Mouse (Mus musculus) megakaryocyte progenitor cell, adult 5-6 weeks (primary cell): ENCODE results near the gene Gm6040. TPM values are rescaled to one million over a fixed set of nuclear protein-coding genes. Genes with fewer than 3 reads are reported as not detected.

Experiments
- ATAC-seq: replicated peaks from 2 replicates; pipeline ENCODE4 v1.8.0; 2016; ENCODE audit warnings: mild to moderate bottlenecking, moderate TSS enrichment, inconsistent platforms; ENCODE audit not compliant: poor library complexity
- total RNA-seq, 2 experiments: library from RNA; stranded (forward) in 1 of 2; stranded (reverse) in 1 of 2; fragments of 157-497, 149-512 nt in 1 of 2; fragments of 200-1000 nt in 1 of 2; gene quantifications; 2 replicates each; pipeline versions ENCODE4 v1.2.3 to v1.2.4; 2015 to 2017

Gene Gm6040
- total RNA-seq (2015) (not detected in 2 replicates), total RNA-seq (2017) (not detected in 2 replicates)

GRCm38 (mm10) chr8:20921971-20922370 is at the start of gene Gm6040:
Gm6040 (minus strand) TSS chr8:20922071.
- no peak for ATAC-seq

DNA sequence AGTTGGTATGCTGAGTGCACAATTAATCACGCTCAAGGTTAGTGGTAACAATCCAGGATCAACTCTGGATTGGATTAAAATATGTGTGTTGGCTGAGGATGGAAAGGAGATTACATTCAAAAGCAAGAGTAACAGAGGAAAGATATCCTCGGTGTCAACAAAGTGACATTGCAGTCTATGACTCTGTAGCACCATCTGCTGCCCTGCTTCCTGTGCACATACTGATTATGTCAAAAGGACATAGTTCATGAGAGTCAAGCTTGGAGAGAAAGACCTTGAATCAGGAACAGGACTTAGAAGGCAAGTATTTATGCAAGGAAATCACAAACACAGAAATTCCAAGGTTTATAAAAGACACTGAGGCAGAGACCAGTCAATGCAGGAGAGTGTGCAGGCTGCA is 42.7 kb upstream of the Gm6040 start:
- no peak for ATAC-seq

GRCm38 (mm10) chr8:20944610-20945009 is 22.7 kb upstream of the Gm6040 start, which contains the start of gene AY761185:
AY761185 (minus strand) TSS chr8:20944710.
- no peak for ATAC-seq

- peak; percentile 66; the same call in 1 of the 2 replicates for ATAC-seq
Measured at GRCm38 (mm10) chr8:20912288-20912687, 9.6 kb downstream of the Gm6040 start.

DNA sequence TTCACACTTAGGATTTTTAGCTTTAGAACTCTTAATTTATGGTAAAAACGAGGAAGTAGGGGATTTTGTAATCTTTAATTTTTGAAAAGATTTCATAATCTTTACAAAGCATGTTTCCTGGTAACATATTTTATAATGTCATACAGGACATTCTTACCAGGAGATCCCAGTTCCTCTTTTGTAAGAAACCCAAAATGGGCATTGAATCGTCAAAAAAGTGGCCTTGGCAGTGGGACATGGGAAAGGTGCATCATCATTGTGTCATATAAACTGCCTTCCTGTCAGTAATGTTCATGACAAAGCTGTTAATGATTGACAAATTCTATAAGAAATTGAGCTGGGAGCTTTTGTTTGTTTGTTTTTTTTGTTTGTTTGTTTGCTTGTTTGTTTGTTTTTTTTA is 13.6 kb downstream of the Gm6040 start:
- ATAC-seq, result peak; percentile 95

GRCm38 (mm10) chr8:20907119-20907518 is 14.8 kb downstream of the Gm6040 start:
- 0 out of 2 replicates have a peak, but pooled peaks have one; percentile 64 for ATAC-seq

DNA sequence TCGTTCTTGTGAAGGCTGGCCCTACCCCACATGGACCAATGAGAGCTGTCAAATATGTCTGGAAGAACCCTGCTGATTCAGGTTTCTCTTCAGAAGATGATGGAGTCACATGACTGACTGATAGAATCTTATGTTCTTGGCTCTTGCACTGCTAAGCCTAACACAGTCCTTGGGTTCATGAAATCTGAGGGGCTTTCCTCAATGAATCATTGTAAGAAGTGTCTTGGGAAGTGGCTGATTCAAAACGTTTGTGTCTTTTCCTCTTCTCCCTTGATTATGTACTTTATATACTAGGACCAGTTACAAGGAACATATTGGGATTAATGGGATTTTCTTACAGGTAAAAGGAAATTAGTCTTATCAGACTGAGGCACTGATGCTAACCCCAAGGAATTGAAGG is 19.3 kb downstream of the Gm6040 start, which contains the start of gene Gm15056:
Gene Gm15056, minus strand, starts transcription at position 101 of the 400 bp plus-strand sequence.
- ATAC-seq, result no peak

GRCm38 (mm10) chr8:20892369-20892768 is 29.5 kb downstream of the Gm6040 start, which contains the start of gene Defb33:
Defb33 (plus strand) TSS chr8:20892669.
- ATAC-seq, result no peak

GRCm38 (mm10) chr8:20874608-20875007 is 47.3 kb downstream of the Gm6040 start:
- ATAC-seq, result no peak

Other genes with a start within 250 kb of the Gm6040 start
- gene Defb33, start 29.4 kb downstream of the Gm6040 start, total RNA-seq (2015), result not detected in 2 replicates
- gene Defb33, start 29.4 kb downstream of the Gm6040 start, total RNA-seq (2017), result not detected in 2 replicates
- not detected in 2 replicates for gene Gm15056, start 19.4 kb downstream of the Gm6040 start, total RNA-seq (2015)
- not detected in 2 replicates for gene Gm15056, start 19.4 kb downstream of the Gm6040 start, total RNA-seq (2017)
- not detected in 2 replicates for gene AY761185, start 22.6 kb upstream of the Gm6040 start, total RNA-seq (2015)
- not detected in 2 replicates for gene AY761185, start 22.6 kb upstream of the Gm6040 start, total RNA-seq (2017)
- not detected in 2 replicates for gene Defa21, start 103.5 kb upstream of the Gm6040 start, total RNA-seq (2015)
- not detected in 2 replicates for gene Defa21, start 103.5 kb upstream of the Gm6040 start, total RNA-seq (2017)
- not detected in 2 replicates for gene Defa23, start 133.0 kb upstream of the Gm6040 start, total RNA-seq (2015)
- gene Defa23, start 133.0 kb upstream of the Gm6040 start, total RNA-seq (2017), result not detected in 2 replicates
- gene Defa35, start 143.0 kb upstream of the Gm6040 start, total RNA-seq (2015), result not detected in 2 replicates
- gene Defa35, start 143.0 kb upstream of the Gm6040 start, total RNA-seq (2017), result not detected in 2 replicates
- not detected in 2 replicates for gene Defa25, start 162.4 kb upstream of the Gm6040 start, total RNA-seq (2015)
- gene Defa25, start 162.4 kb upstream of the Gm6040 start, total RNA-seq (2017), result not detected in 2 replicates
- not detected in 2 replicates for gene Gm14851, start 174.0 kb upstream of the Gm6040 start, total RNA-seq (2015)
- gene Gm14851, start 174.0 kb upstream of the Gm6040 start, total RNA-seq (2017), result not detected in 2 replicates
- gene Defa30, start 212.6 kb upstream of the Gm6040 start, total RNA-seq (2015), result not detected in 2 replicates
- gene Defa30, start 212.6 kb upstream of the Gm6040 start, total RNA-seq (2017), result not detected in 2 replicates
- gene Defa22, start 240.2 kb upstream of the Gm6040 start, total RNA-seq (2015), result not detected in 2 replicates
- not detected in 2 replicates for gene Defa22, start 240.2 kb upstream of the Gm6040 start, total RNA-seq (2017)